Mouse (Mus musculus) intestine, postnatal 0 days (tissue): ENCODE results near the gene Zic4. TPM values are rescaled to one million over a fixed set of nuclear protein-coding genes. Genes with fewer than 3 reads are reported as not detected.

ENCODE experiments used
- ATAC-seq: fragments of 200-750 bp; cut with Nextera tagmentation; 2 replicates; pipeline ENCODE4 v1.8.0; 2017; ENCODE audit warnings: mild to moderate bottlenecking, moderate TSS enrichment, moderate library complexity
- H3K27ac ChIP-seq: fragments of 300-500 bp; sonication (generic); 2 replicates; pipeline ENCODE4 v1.5.1; 2014; ENCODE audit warnings: mild to moderate bottlenecking, low read depth, low read length, moderate library complexity
- H3K27me3 ChIP-seq: fragments of 300-500 bp; sonication (generic); replicated peaks from 2 replicates; pipeline ENCODE4 v1.6.1; 2014; ENCODE audit warnings: low read length, mixed read lengths; ENCODE audit not compliant: control insufficient read depth, insufficient read depth
- H3K36me3 ChIP-seq: fragments of 300-500 bp; sonication (generic); 2 replicates; pipeline ENCODE4 v1.6.1; 2014; ENCODE audit warnings: mild to moderate bottlenecking, moderate library complexity; ENCODE audit not compliant: control insufficient read depth, insufficient read depth
- H3K4me1 ChIP-seq: fragments of 300-500 bp; sonication (generic); replicated peaks from 2 replicates; pipeline ENCODE4 v1.6.1; 2014; ENCODE audit warnings: antibody characterized with exemption, low read length, mixed read lengths; ENCODE audit not compliant: control insufficient read depth, insufficient read depth
- H3K4me2 ChIP-seq: fragments of 300-500 bp; sonication (generic); replicated peaks from 2 replicates; pipeline ENCODE4 v1.6.1; 2014; ENCODE audit warnings: low read depth, mild to moderate bottlenecking, moderate library complexity
- H3K4me3 ChIP-seq: fragments of 300-500 bp; sonication (generic); 2 replicates; pipeline ENCODE4 v1.5.1; 2014; ENCODE audit warnings: low read depth, low read length
- H3K9ac ChIP-seq: fragments of 300-500 bp; sonication (generic); 2 replicates; pipeline ENCODE4 v1.6.1; 2014; ENCODE audit warnings: mild to moderate bottlenecking, low read depth, low read length
- H3K9me3 ChIP-seq: fragments of 300-500 bp; sonication (generic); 2 replicates; pipeline ENCODE4 v1.6.1; 2016; ENCODE audit warnings: mixed run types; ENCODE audit not compliant: control insufficient read depth
- CTCF ChIP-seq: sonication (generic); IDR thresholded peaks from 2 replicates; pipeline ENCODE4 v1.5.1; 2016; ENCODE audit warnings: low read depth, mild to moderate bottlenecking, control low read depth, antibody characterized with exemption, moderate library complexity
- WGBS: fragments of 180-500 bp; shearing (Covaris S2); extraction: QIAGEN DNeasy Blood & Tissue Kit; methylation state at CpG from one replicate; pipeline ENCODE4 v1.1.7; 2014; 5-methylcytosine and 5-hydroxymethylcytosine counted together
- polyA plus RNA-seq: library from polyadenylated mRNA; unstranded; fragments of >200 nt; fragmentation: Nextera tagmentation; extraction: Ambion mirVana; gene quantifications from 2 replicates; pipeline ENCODE4 v1.2.1, GENCODE M21; 2015

The Zic4 gene
- polyA plus RNA-seq, 1 experiment from 2014 or later, result not detected

DNA sequence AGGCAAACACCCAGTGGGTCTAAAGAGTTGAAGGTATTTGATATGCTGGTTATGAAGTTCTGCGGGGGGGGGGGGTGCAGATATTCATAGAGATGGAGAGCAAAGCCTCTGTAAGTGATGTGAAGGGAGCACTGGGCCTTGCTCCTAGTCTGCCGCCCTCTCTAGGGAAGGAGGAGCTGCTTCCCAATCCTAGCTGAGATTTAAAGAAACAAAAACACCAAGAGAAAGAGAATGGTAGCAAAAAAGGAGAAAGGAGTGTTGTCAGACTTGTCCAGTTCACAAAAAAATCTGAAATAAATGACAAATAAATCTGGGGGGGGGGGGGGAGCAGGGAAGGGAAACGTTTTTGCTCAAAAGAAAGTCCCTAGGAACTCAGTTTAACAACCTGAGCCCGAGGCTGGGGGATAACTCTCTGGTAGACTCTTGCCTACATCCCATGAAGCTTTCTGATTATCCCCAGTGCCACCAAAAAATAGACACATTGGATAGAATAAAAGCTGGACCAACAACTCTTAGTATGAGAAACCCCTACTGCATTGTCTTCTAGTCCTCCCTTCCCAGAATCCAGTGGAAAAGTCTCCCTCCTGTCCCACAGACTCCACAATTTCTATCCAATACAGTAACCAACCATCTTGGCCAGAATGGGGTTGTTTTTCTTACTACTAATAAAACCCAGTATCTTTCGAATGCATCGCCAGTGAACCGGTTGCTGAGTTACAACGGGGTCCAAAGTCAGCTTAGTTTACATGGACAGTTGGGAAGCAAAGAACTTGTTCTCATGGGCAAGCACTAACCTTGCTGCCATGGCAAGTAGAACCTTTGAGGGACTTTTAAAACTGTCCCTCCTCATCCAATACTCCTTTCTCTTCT, 23.6 kb downstream of the Zic4 start:
- no peak overlapping the region for H3K27ac ChIP-seq
- no peak for ATAC-seq
- 7% methylated on average over 8 of the region's 8 CpGs for WGBS
- H3K36me3 ChIP-seq, result no peaks in the 10 kb centered on the region
- H3K4me3 ChIP-seq, result no peak overlapping the region
- no peak overlapping the region for H3K4me2 ChIP-seq
- TF ChIP-seq CTCF, result no peak
- H3K4me1 ChIP-seq, result peaks cover 2% of the 10 kb centered on the region; the same call in 1 of the 2 replicates
- H3K27me3 ChIP-seq, result peaks cover 96% of the 10 kb centered on the region
- H3K9me3 ChIP-seq, result no peaks in the 10 kb centered on the region
- H3K9ac ChIP-seq, result no peak overlapping the region

DNA sequence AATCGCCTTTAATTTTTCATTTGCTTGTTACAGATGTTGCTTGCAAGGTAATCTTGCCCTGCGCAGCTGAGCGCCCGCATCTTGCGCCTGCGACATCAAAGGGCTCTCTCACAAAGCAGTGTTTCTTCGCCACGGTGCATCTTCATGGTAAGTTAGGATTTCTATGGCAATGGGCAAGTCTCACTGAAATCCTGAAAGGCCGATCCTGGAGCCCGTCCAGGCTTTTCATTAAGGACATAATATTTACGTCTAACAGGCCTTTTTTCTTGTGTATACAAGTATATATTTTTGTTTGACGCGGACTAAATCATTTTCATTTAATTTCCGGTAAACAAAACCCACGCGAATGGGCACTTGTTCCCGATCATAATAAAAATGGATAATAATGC, 24.3 kb downstream of the Zic4 start:
- Histone ChIP-seq H3K27ac (no peak overlapping the region), H3K4me2 (no peak overlapping the region), H3K4me1 (peaks cover 2% of the 10 kb centered on the region; the same call in 1 of the 2 replicates), H3K27me3 (peaks cover 97% of the 10 kb centered on the region), H3K9me3 (no peaks in the 10 kb centered on the region), H3K4me3 (no peak overlapping the region), H3K9ac (no peak overlapping the region), H3K36me3 (no peaks in the 10 kb centered on the region)
- TF ChIP-seq CTCF, result no peak
- no peak for ATAC-seq
- 3% methylated on average over 17 of the region's 17 CpGs for WGBS

GRCm38 (mm10) chr9:91386891-91387739, 24.9 kb downstream of the Zic4 start:
- H3K9ac ChIP-seq, result no peak overlapping the region
- no peaks in the 10 kb centered on the region for H3K36me3 ChIP-seq
- no peak overlapping the region for H3K4me2 ChIP-seq
- ATAC-seq, result no peak
- H3K27me3 ChIP-seq, result peaks cover 98% of the 10 kb centered on the region
- H3K27ac ChIP-seq, result no peak overlapping the region
- no peaks in the 10 kb centered on the region for H3K4me1 ChIP-seq
- H3K9me3 ChIP-seq, result no peaks in the 10 kb centered on the region
- TF ChIP-seq CTCF, result no peak
- H3K4me3 ChIP-seq, result no peak overlapping the region
- whole genome bisulfite sequencing, result under 1% methylated on average over 31 of the region's 31 CpGs

- Histone ChIP-seq H3K36me3 (no peaks in the 10 kb centered on the region), H3K9me3 (no peaks in the 10 kb centered on the region), H3K4me1 (no peaks in the 10 kb centered on the region), H3K27ac (no peak overlapping the region), H3K4me2 (no peak overlapping the region), H3K27me3 (peaks cover 97% of the 10 kb centered on the region), H3K9ac (no peak overlapping the region), H3K4me3 (no peak overlapping the region)
- TF ChIP-seq CTCF, result no peak
- WGBS, result 2% methylated on average over 5 of the region's 5 CpGs
- no peak for ATAC-seq
Observed at GRCm38 (mm10) chr9:91387740-91388080, 25.5 kb downstream of the Zic4 start.

- Histone ChIP-seq H3K4me3 (no peak overlapping the region), H3K4me2 (no peak overlapping the region), H3K9me3 (no peaks in the 10 kb centered on the region), H3K27ac (no peak overlapping the region), H3K4me1 (no peaks in the 10 kb centered on the region), H3K36me3 (no peaks in the 10 kb centered on the region), H3K27me3 (peaks cover 93% of the 10 kb centered on the region), H3K9ac (no peak overlapping the region)
- WGBS, result under 1% methylated on average over 4 of the region's 4 CpGs
- no peak for ATAC-seq
- TF ChIP-seq CTCF, result no peak
Observed at GRCm38 (mm10) chr9:91388173-91388572, 26.0 kb downstream of the Zic4 start.

- no peak for TF ChIP-seq CTCF
- ATAC-seq, result no peak
- Histone ChIP-seq H3K9me3 (no peaks in the 10 kb centered on the region), H3K4me3 (no peak overlapping the region), H3K36me3 (no peaks in the 10 kb centered on the region), H3K27ac (no peak overlapping the region), H3K27me3 (peaks cover 89% of the 10 kb centered on the region), H3K4me2 (no peak overlapping the region), H3K4me1 (no peaks in the 10 kb centered on the region), H3K9ac (no peak overlapping the region)
- 7% methylated on average over 7 of the region's 8 CpGs for WGBS
Observed at GRCm38 (mm10) chr9:91393376-91394068, 31.3 kb downstream of the Zic4 start.
